Mouse (Mus musculus) intestine, postnatal 0 days (tissue): ENCODE results near the gene Sumf2. TPM values are rescaled to one million over a fixed set of nuclear protein-coding genes. Genes with fewer than 3 reads are reported as not detected.

Experiments
- ATAC-seq: fragments of 200-750 bp; cut with Nextera tagmentation; 2 replicates; pipeline ENCODE4 v1.8.0; 2017; ENCODE audit warnings: mild to moderate bottlenecking, moderate TSS enrichment, moderate library complexity
- H3K27ac ChIP-seq: fragments of 300-500 bp; sonication (generic); 2 replicates; pipeline ENCODE4 v1.5.1; 2014; ENCODE audit warnings: mild to moderate bottlenecking, low read depth, low read length, moderate library complexity
- H3K27me3 ChIP-seq: fragments of 300-500 bp; sonication (generic); replicated peaks from 2 replicates; pipeline ENCODE4 v1.6.1; 2014; ENCODE audit warnings: low read length, mixed read lengths; ENCODE audit not compliant: control insufficient read depth, insufficient read depth
- H3K36me3 ChIP-seq: fragments of 300-500 bp; sonication (generic); 2 replicates; pipeline ENCODE4 v1.6.1; 2014; ENCODE audit warnings: mild to moderate bottlenecking, moderate library complexity; ENCODE audit not compliant: control insufficient read depth, insufficient read depth
- H3K4me1 ChIP-seq: fragments of 300-500 bp; sonication (generic); replicated peaks from 2 replicates; pipeline ENCODE4 v1.6.1; 2014; ENCODE audit warnings: antibody characterized with exemption, low read length, mixed read lengths; ENCODE audit not compliant: control insufficient read depth, insufficient read depth
- H3K4me2 ChIP-seq: fragments of 300-500 bp; sonication (generic); replicated peaks from 2 replicates; pipeline ENCODE4 v1.6.1; 2014; ENCODE audit warnings: low read depth, mild to moderate bottlenecking, moderate library complexity
- H3K4me3 ChIP-seq: fragments of 300-500 bp; sonication (generic); 2 replicates; pipeline ENCODE4 v1.5.1; 2014; ENCODE audit warnings: low read depth, low read length
- H3K9ac ChIP-seq: fragments of 300-500 bp; sonication (generic); 2 replicates; pipeline ENCODE4 v1.6.1; 2014; ENCODE audit warnings: mild to moderate bottlenecking, low read depth, low read length
- H3K9me3 ChIP-seq: fragments of 300-500 bp; sonication (generic); 2 replicates; pipeline ENCODE4 v1.6.1; 2016; ENCODE audit warnings: mixed run types; ENCODE audit not compliant: control insufficient read depth
- CTCF ChIP-seq: sonication (generic); IDR thresholded peaks from 2 replicates; pipeline ENCODE4 v1.5.1; 2016; ENCODE audit warnings: low read depth, mild to moderate bottlenecking, control low read depth, antibody characterized with exemption, moderate library complexity
- whole genome bisulfite sequencing: fragments of 180-500 bp; shearing (Covaris S2); extraction: QIAGEN DNeasy Blood & Tissue Kit; methylation state at CpG from one replicate; pipeline ENCODE4 v1.1.7; 2014; 5-methylcytosine and 5-hydroxymethylcytosine counted together
- polyA plus RNA-seq: library from polyadenylated mRNA; unstranded; fragments of >200 nt; fragmentation: Nextera tagmentation; extraction: Ambion mirVana; gene quantifications from 2 replicates; pipeline ENCODE4 v1.2.1, GENCODE M21; 2015

Sumf2 gene
- polyA plus RNA-seq, 1 experiment from 2014 or later, result 15.1 TPM

DNA sequence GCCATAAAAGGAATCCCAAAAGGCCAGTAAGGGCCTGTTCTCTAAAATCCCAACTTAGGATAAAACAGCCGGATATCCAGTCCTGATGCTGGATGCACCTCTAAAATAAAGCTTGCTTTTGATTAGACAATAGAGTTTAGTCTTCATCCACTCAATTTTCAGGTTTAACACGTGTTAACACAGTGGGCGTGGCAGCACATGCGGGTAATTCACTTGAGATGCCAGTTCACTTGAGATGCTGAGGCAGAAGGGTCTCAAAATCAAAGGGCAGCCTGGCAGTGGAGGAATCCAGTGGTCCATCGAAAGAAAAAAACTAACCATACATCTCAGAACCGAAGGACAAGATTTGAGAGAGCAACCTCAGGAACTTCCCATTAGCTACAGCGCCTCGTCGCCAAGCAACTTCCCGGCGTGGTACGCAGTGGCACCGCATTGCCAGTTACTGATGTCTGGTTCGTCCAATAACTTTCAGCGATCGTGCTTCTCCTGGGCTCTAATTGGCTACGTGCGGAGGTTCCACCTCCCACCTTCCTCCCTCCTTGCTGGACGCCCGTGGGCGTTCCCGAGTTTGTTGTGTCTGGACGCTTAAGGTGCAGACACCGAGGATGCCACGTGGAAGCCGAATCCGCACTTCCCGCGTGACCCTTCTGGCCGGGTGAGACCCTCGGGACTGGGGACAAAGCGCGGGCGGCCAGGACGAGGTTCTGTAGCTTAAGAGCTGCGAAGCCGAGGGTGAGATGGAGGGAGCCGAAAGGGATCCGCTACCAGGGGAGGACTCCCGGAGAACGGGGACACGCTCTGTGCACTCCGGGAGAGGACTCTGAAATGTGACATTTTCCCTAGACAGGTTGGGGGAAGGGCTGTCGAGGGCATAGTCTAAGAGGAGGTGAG lies 48.7 kb downstream of the Sumf2 start, which contains the start of gene Zbed5:
Gene Zbed5, plus strand, starts transcription at position 526 of the 891 bp plus-strand sequence.
- H3K36me3 ChIP-seq, result no peaks in the 10 kb centered on the region
- H3K9ac ChIP-seq, result peak within 1 kb of the TSS; percentile 37
- no peaks in the 10 kb centered on the region for H3K27me3 ChIP-seq
- ATAC-seq, result peak; percentile 99
- no peaks in the 10 kb centered on the region for H3K9me3 ChIP-seq
- no peak within 1 kb of the TSS for H3K27ac ChIP-seq
- 2% methylated on average over 44 of the region's 44 CpGs for WGBS
- peak within 1 kb of the TSS; percentile 92 for H3K4me2 ChIP-seq
- H3K4me3 ChIP-seq, result peak within 1 kb of the TSS; percentile 72
- no peak for TF ChIP-seq CTCF
- 0 out of 2 replicates have a peak, but pooled peaks cover 3% of the 10 kb centered on the region for H3K4me1 ChIP-seq

DNA sequence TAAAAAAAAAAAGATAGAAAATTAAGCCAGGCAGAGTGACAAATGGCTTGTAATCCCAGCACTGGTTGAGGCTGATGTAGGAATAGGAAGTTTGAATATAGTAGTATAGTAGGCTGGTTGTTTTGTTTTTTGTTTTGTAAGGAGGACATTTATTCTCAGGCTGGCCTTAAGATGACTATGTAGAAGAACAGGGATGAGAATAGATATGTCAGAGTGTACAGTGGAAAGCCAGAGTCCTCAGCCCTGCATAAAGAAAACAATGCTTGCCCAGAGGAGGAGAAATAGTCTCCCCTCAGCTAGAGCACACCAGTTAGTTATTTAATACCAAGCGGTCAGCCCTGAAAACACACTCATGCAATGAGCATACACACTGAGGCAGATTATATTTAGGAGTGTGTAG lies 51.7 kb downstream of the Sumf2 start, which contains the start of gene Phkg1:
Gene Phkg1, minus strand, starts transcription at position 101 of the 400 bp plus-strand sequence.
- Histone ChIP-seq H3K27me3 (no peaks in the 10 kb centered on the region), H3K4me3 (no peak within 1 kb of the TSS), H3K36me3 (no peaks in the 10 kb centered on the region), H3K27ac (no peak within 1 kb of the TSS), H3K4me2 (no peak within 1 kb of the TSS), H3K4me1 (0 out of 2 replicates have a peak, but pooled peaks cover 3% of the 10 kb centered on the region), H3K9ac (no peak within 1 kb of the TSS), H3K9me3 (no peaks in the 10 kb centered on the region)
- no peak for TF ChIP-seq CTCF
- 95% methylated on average over 1 of the region's 1 CpGs for WGBS
- ATAC-seq, result no peak

DNA sequence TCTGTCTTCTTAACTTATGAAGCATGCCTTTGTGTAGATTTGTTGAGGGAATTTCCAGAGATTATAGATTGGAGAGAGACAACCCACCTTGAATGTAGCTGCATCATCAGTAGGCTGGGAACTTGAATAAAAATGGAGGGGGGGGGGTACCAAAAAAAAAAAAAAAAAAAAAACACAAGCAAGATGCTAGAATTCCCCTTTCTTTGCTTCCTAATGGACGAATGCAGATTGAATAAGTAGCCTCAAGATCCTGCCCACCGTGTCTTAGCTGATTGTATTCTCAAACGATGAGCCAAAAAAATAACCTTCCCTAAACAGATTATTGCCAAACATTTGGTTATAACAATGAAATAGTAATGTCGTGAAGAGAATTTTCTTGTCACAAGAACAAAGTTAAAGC lies 61.0 kb downstream of the Sumf2 start:
- Histone ChIP-seq H3K4me1 (no peaks in the 10 kb centered on the region; the same call in 1 of the 2 replicates), H3K27ac (no peak overlapping the region), H3K36me3 (no peaks in the 10 kb centered on the region), H3K4me3 (peak overlapping the region; percentile 71), H3K27me3 (no peaks in the 10 kb centered on the region), H3K4me2 (peak overlapping the region; percentile 97), H3K9ac (no peak overlapping the region), H3K9me3 (no peaks in the 10 kb centered on the region)
- TF ChIP-seq CTCF, result no peak
- WGBS, result 28% methylated on average over 4 of the region's 4 CpGs
- ATAC-seq, result no peak

DNA sequence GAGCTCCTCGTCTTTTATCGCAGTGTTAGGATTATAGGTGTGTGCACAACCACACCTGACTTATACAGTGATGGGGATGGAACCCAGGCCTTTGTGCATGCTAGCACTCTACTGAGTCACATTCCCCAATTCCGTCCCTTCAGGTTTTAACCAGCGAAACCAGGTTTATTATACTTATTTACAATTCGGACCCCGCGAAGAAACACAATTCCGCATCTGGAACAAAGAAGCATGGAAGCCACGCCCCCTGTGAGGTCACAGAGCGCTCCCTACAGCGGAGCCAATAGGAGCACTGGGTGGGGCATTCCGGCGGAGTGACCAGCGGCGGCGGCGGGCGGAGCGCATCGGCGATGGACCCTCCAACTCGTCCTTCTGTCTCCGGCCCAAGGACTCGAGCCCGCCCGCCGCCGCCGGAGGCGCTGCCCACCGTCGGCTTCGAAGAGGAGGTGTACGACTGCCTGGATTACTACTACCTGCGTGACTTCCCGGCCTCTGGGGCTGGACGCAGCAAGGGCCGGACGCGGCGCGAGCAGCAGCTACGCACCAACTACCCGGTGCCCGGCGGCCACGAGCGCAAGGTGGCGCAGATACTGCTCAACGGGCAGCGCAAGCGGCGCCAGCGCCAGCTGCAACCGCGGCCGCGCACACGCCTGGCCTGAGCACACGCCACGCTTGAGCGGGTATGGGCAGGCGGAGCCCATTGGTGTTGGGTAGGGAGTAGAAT lies 61.6 kb downstream of the Sumf2 start, which contains the start of gene Nupr1l:
Gene Nupr1l, plus strand, starts transcription at position 299 of the 724 bp plus-strand sequence.
- Histone ChIP-seq H3K9ac (peak within 1 kb of the TSS; percentile 64), H3K4me2 (peak within 1 kb of the TSS; percentile 97), H3K27ac (peak within 1 kb of the TSS; percentile 84), H3K36me3 (no peaks in the 10 kb centered on the region), H3K27me3 (no peaks in the 10 kb centered on the region), H3K4me3 (peak within 1 kb of the TSS; percentile 71), H3K9me3 (no peaks in the 10 kb centered on the region), H3K4me1 (no peaks in the 10 kb centered on the region; the same call in 1 of the 2 replicates)
- 1% methylated on average over 63 of the region's 63 CpGs for WGBS
- peak; percentile 64; the same call in 1 of the 2 replicates for TF ChIP-seq CTCF
- peak; percentile 93 for ATAC-seq

DNA sequence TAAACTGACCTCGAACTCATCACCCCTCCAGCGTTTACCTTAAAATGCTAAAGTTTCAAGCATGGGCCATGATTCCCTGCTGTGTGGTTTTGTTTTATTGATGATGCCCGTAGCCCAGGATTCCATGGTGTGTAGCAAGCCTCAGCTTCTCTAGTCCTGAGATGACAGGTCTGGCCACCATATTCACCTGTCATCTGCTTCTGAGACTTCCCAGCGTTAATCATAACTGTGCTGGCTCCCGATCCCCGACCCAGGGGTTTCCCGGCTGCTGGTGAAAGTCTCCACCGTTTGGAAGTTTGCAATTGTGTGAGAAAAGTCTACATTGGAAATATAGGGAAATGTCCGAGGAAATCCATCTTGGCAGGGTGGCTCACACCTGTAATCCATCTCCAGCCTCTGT lies 62.4 kb downstream of the Sumf2 start:
- H3K4me3 ChIP-seq, result peak overlapping the region; percentile 71
- H3K9ac ChIP-seq, result no peak overlapping the region
- no peaks in the 10 kb centered on the region for H3K36me3 ChIP-seq
- no peaks in the 10 kb centered on the region for H3K9me3 ChIP-seq
- H3K4me1 ChIP-seq, result no peaks in the 10 kb centered on the region; the same call in 1 of the 2 replicates
- no peaks in the 10 kb centered on the region for H3K27me3 ChIP-seq
- H3K27ac ChIP-seq, result no peak overlapping the region
- 72% methylated on average over 9 of the region's 9 CpGs for WGBS
- no peak for TF ChIP-seq CTCF
- peak overlapping the region; percentile 97 for H3K4me2 ChIP-seq
- no peak for ATAC-seq

DNA sequence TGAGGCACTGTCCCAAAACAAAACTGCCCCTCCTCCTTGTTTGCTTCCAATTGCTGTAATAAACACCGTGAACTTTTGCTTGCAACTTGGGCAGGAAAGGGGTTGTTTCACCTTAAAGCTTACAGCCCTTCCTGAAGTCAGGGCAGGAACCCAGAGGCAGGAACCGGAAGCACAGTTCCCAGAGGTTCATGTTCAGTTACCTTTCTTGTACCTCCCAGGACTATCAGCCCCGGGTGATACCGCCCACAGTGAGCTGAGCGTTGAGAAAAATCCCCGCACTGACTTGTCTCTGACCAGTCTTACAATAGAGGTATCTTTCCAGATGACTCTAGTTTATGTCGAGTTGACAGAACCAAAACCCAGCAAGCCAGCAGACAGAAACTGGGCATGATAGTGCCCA lies 62.8 kb downstream of the Sumf2 start:
- Histone ChIP-seq H3K27ac (no peak overlapping the region), H3K27me3 (no peaks in the 10 kb centered on the region), H3K4me3 (no peak overlapping the region), H3K4me1 (no peaks in the 10 kb centered on the region; the same call in 1 of the 2 replicates), H3K36me3 (no peaks in the 10 kb centered on the region), H3K9me3 (no peaks in the 10 kb centered on the region), H3K4me2 (no peak overlapping the region), H3K9ac (no peak overlapping the region)
- WGBS, result 80% methylated on average over 7 of the region's 7 CpGs
- TF ChIP-seq CTCF, result no peak
- no peak for ATAC-seq

Other genes starting within 250 kb of the Sumf2 start
- gene Zfp11, start 176.9 kb upstream of the Sumf2 start, polyA plus RNA-seq, result 0.93 and 1.0 TPM in 2 replicates
- not detected in 2 replicates for gene Sept14, start 138.5 kb upstream of the Sumf2 start, polyA plus RNA-seq
- gene Mrps17, start 131.5 kb upstream of the Sumf2 start, polyA plus RNA-seq, result 109 and 115 TPM in 2 replicates
- gene Nipsnap2, start 121.9 kb upstream of the Sumf2 start, polyA plus RNA-seq, result 51.0 and 51.2 TPM in 2 replicates
- gene Psph, start 59.5 kb upstream of the Sumf2 start, polyA plus RNA-seq, result 22.2 and 23.6 TPM in 2 replicates
- gene Chchd2, start 40.5 kb downstream of the Sumf2 start, polyA plus RNA-seq, result 1,534 and 1,607 TPM in 2 replicates
- 1.8 and 2.4 TPM in 2 replicates for gene Zbed5, start 48.7 kb downstream of the Sumf2 start, polyA plus RNA-seq
- not detected in 2 replicates for gene Phkg1, start 51.6 kb downstream of the Sumf2 start, polyA plus RNA-seq
- 3.3 and 3.8 TPM in 2 replicates for gene Nupr1l, start 61.6 kb downstream of the Sumf2 start, polyA plus RNA-seq
- 84.7 and 92.1 TPM in 2 replicates for gene Vkorc1l1, start 95.0 kb downstream of the Sumf2 start, polyA plus RNA-seq
- 260 and 264 TPM in 2 replicates for gene Gusb, start 156.1 kb downstream of the Sumf2 start, polyA plus RNA-seq
- gene Asl, start 182.3 kb downstream of the Sumf2 start, polyA plus RNA-seq, result 148 and 182 TPM in 2 replicates
- gene Crcp, start 182.3 kb downstream of the Sumf2 start, polyA plus RNA-seq, result 39.5 and 41.6 TPM in 2 replicates
- gene Tpst1, start 226.3 kb downstream of the Sumf2 start, polyA plus RNA-seq, result 28.7 and 29.3 TPM in 2 replicates